Mouse (Mus musculus) cerebellum, postnatal 10 days (tissue): ENCODE measurements at regions not wholly inside any gene's neighbourhood (a gene's known extent, or its start where the extent isn't known, plus 50 kb on each side); places are given as distances from the start of the nearest gene placed in this dataset.
A peak's percentile ranks its signal among the peaks of the same experiment; 100 is the strongest.

Source experiments
- DNase-seq, 2 experiments: peaks; one replicate each; pipeline ENCODE4 v3.0.0; 2021; ENCODE audit warnings: mixed read lengths in 2 of 2

GRCm38 (mm10) chr1:66099562-66100444, 75.3 kb upstream of the Map2 start:
- DNase-seq = peak in 1 of 2 experiments; percentile 34

- no peak for DNase-seq
These were observed 73.7 kb upstream of the Map2 start for GRCm38 (mm10) chr1:66101419-66101818.

GRCm38 (mm10) chr1:66104493-66104892, 70.6 kb upstream of the Map2 start:
- DNase-seq = peak; percentile 21 to 51

GRCm38 (mm10) chr1:66105206-66105605, 69.9 kb upstream of the Map2 start:
- DNase-seq = no peak

DNA sequence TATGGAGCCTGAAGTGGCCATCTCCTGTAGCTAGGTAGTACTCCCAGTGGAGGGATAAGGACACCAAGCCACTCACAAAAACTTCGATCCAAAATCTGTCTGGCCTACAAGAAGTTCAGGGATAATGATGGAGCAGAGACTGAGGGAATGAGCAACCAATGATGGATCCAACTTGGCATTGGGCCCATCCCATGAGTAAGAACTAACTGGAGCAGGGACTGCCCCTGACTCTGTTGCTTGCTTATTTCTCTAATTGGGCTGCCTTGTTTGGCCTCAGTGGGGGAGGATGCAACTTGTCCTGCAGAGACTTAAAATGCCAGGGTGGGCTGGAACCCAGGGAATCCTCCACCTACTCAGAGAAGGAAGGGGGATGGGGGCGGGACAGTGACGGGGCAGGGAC, 67.0 kb upstream of the Map2 start:
- DNase-seq = peak; percentile 19 to 20

GRCm38 (mm10) chr1:66113916-66114315, 61.2 kb upstream of the Map2 start:
- DNase-seq = peak in 1 of 2 experiments; percentile 5

- peak; percentile 50 to 51 for DNase-seq
These were observed 59.7 kb upstream of the Map2 start for GRCm38 (mm10) chr1:66115330-66115729.
